Mouse (Mus musculus) testis, postnatal 14 days (tissue): ENCODE measurements around the gene Zfp786.
A peak's percentile ranks its signal among the peaks of the same experiment; 100 is the strongest.

Experiments
- DNase-seq: peaks from one replicate; pipeline ENCODE4 v3.0.0; 2021; ENCODE audit warnings: low spot score

Gene Zfp786

DNA sequence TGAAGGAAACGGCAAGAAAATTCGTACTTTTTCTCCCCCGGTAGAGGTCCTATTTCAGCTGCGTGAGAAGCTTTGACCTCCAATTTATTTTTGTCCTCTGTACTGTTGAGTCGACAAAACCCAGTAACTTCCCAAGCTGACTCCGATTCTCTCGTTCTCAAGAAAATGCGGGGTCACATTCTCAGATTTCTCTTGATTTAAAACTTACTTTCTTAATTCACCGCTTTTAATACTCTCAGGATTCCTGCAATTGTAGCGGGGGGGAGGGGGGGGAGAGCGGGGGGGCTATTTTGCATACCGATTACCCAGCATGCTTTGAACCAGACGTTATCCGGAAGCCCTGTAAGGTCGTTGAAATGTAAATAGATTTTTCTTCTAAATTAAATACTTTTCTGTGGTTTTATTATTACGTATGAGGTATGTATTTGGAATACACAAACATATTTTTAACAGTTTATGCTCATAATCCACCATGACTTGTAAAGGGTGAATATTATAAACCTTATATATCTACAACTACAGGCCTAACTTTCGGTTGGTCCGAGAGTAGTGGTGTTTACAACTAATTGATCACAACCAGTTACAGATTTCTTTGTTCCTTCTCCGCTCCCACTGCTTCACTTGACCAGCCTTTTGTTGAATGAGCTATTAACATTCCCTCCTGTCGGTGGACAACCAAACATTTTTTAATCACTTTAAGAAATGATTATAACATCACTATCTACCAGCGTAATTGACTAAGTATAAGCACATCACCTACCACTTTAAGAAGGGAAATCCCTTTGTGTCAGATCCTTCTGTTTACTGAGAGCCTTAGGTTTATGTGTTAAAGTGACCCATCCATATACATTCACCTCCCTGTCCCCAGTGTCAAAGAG, 49.3 kb downstream of the Zfp786 start:
- DNase-seq: peak; percentile 30

DNA sequence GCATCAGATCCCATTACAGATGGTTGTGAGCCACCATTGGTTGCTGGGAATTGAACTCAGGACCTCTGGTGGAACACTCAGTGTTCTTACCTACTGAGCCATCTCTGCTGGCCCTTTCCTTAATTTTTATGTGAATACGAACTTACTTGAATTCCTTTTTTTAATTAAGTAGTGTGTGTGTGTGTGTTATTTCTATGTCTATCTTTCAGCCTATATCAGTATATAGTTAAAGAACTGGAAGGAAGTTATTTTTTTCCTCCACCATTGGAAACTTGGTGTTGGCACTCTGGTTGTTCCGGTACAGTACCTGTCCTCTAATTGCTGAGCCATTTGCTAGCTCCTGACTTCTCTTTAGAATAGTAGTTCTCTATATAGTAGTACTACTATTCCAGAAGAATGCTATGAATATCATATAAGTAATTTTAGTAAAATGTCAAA, 50.1 kb downstream of the Zfp786 start:
- DNase-seq: no peak

DNA sequence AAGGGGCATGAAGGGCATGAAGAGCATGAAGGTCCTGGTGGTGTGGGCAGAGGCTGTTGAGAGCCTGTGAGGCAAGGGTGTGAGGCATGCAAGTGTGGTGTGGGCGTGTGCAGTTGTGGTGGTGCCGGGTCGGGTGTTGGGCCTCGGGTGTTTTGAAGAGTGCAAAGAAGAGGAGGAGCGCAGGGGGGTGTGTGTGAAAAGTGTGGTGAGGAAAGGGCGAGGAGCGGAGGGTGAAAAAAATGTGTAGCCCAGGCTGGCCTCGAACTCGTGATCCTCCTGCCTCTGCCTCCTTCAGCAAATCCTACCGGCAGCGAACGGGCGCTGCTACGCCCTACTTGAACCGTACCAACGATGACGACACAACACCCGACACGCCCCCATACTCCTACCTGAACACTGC, 58.9 kb downstream of the Zfp786 start:
- peak; percentile 4 for DNase-seq

DNA sequence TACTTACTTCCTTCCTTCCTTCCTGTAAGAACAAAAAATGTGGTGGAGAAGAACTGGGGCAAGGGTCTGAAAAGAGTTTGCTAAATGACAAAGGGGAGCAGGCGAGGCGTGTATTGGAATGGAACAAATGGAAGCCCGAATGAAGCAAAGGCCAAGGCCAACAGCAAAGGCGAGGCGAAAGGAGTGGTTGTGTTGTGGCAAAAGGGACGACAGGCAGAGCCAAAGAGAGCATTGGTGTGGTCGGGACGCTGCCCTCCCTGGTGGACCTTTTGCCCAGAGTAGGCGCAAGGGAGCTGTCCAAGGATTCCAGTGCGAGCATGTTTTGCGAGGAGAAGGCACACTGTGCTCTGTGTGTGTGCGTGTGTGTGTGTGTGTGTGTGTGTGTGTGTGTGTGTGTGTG, 59.6 kb downstream of the Zfp786 start:
- peak; percentile 1 for DNase-seq

DNA sequence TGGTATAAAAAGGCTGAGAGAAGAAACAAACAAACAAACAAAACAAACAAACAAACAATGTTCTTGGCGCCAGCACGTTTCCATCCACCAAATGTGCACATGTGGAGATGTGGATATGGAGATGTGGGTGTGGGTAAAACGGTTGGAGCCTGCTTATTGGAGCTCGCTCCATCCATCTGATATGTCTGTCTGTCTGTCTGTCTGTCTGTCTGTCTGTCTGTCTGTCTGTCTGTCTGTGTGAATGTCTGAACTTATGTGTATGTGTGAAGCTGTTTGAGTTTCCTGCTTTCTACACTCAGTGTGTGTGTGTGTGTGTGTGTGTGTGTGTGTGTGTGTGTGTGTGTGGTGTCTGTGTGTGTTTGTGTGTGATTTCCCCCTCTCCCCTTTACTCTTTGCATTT, 60.8 kb downstream of the Zfp786 start:
- DNase-seq: peak; percentile 10
